Mouse (Mus musculus): ENCODE measurements around the gene Tet1. TPM values are rescaled to one million over a fixed set of nuclear protein-coding genes. Genes with fewer than 3 reads are reported as not detected.
A peak's percentile ranks its signal among the peaks of the same experiment; 100 is the strongest.
"Not testable (repeated sequence)": the region's sequence is repeated elsewhere in the genome, so short reads cannot be mapped to it uniquely, and the experiment has no call there.

Gene Tet1
- total RNA-seq (2017), result 2.2 and 2.7 TPM in 2 replicates

GRCm38 (mm10) chr10:62908896-62909295, at the start of gene Tet1:
Tet1 (minus strand) TSS chr10:62908996.
- not testable (repeated sequence) for ATAC-seq (ENCODE audit: extremely low read depth, insufficient number of reproducible peaks, low FRiP score, poor library complexity, severe bottlenecking)

DNA sequence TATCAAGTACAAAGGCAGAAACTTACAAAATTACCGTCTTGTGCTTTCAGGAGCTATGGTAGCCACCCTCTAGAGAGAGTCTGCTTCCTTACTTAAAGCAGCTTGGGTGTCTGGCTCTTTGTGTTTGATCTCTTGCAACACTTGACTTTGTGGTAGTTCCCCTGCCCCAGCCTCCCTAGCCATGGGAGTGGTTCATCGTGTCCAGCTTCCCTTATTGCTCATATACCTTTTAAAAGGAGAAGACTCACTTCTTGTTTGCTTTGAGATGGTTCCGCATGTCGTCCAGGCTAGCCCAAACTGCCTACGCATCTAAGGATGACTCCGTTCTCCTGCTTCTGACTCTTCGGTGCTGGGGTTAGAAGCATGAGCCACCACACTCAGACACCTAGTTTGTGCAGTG, 39.8 kb upstream of the Tet1 start:
- peak; percentile 93 for ATAC-seq (ENCODE audit: extremely low read depth, insufficient number of reproducible peaks, low FRiP score, poor library complexity, severe bottlenecking)

GRCm38 (mm10) chr10:62946738-62947471, 38.1 kb upstream of the Tet1 start, which contains the start of gene Dna2:
Dna2 (plus strand) TSS chr10:62947026.
- ATAC-seq (ENCODE audit: extremely low read depth, insufficient number of reproducible peaks, low FRiP score, poor library complexity, severe bottlenecking), result no peak

DNA sequence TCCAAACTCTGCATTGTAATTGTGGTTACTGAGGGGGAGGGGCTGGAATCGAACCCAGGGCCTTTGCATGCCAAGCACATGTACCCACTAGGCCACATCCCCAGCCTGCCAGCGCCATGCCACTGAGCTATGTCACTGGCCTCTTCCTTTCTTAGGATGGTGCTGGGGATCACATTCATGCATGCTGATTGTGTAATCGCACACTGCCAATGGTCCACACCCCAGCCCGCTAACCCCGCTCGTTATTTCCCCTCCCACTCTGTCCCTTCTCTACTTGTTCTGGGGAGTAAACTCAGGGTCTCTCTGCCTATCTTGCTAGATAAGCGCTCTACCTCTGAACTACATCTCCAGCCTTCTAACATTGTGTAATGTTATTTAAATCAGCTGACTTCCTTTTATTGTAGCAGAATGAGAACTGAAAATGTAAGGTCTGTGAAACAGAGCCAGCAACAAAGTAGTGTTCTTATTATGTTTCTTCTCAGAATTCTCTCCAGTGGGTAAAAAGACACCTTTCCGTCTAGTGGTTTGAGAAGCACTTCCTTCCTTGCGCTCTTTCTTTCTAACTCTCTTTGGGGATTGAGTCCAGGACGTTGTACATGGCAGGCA, 36.3 kb upstream of the Tet1 start:
- no peak for ATAC-seq (ENCODE audit: extremely low read depth, insufficient number of reproducible peaks, low FRiP score, poor library complexity, severe bottlenecking)

GRCm38 (mm10) chr10:62932381-62932780, 23.6 kb upstream of the Tet1 start:
- no peak for ATAC-seq (ENCODE audit: extremely low read depth, insufficient number of reproducible peaks, low FRiP score, poor library complexity, severe bottlenecking)

DNA sequence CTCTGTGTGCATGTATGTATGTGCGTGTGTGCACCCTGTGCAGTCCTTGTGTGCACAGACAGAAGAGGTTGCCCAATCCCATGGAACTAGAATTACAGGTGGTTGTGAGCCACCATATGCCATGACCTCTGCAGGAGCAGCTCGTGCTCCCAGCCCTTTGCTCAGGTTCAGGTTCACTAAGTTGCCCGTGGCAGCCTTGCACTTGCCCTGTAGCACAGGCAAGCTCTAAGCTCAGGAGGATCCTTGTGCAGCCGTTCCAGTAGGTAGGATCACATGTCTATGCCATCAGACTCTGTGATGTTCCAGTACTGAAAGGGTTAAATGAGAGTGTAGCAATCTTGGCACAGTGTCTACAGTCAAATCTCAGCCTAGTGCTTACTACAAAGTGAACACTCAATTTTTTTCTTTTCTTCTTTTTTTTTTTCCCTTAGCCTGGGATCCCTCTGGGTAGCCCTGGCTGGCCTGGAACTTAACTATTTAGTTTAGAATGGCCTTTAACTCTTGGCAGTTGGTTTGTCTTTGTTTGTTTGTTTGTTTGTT, 15.4 kb upstream of the Tet1 start:
- no peak for ATAC-seq (ENCODE audit: extremely low read depth, insufficient number of reproducible peaks, low FRiP score, poor library complexity, severe bottlenecking)

- ATAC-seq (ENCODE audit: extremely low read depth, insufficient number of reproducible peaks, low FRiP score, poor library complexity, severe bottlenecking), result no peak
Observed at GRCm38 (mm10) chr10:62920766-62921156, 12.0 kb upstream of the Tet1 start.

DNA sequence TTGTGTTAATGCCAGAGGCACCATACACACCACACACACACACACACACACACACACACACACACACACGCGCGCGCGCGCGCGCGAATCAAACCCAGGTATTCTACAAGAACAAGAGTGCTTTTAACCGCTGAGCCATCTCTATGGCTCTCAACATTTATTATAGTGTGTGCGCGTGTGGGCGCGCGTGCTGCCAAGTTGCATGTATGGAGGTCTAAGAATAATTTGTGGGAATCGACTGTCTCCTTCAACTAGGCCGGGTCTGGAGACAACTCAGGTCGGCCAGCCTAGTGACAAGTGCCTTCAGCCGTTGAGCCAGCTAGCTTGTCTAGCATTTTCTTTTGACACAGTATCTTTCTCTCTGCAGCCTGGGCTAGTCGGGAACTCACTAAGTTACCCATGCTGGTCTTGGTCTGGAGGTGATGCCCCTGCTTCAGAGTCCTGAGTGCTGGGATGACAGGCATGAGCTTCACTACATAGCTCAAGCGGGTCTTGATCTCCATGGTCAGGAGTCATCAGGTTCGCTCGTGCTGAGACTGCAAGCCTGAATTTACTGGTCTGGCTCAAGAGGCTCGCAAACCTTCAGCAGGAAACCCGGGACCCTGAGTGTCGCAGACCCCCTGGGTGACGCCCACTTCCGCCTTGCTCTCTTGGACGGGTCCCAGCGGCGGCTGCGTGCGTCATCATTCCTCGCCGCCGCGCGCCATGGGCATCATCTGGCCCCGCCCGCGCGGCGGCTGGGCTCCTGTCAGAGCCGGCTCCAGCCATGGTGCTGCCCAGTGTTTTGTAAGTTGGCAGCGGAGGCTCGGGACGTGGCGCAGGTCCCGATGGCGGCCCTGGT, 11.3 kb upstream of the Tet1 start, which contains the start of gene Slc25a16:
Slc25a16 (plus strand) TSS at position 709 of the 841 bp plus-strand sequence.
- ATAC-seq (ENCODE audit: extremely low read depth, insufficient number of reproducible peaks, low FRiP score, poor library complexity, severe bottlenecking), result peak; percentile 96

GRCm38 (mm10) chr10:62918985-62919384, 10.2 kb upstream of the Tet1 start:
- ATAC-seq (ENCODE audit: extremely low read depth, insufficient number of reproducible peaks, low FRiP score, poor library complexity, severe bottlenecking), result no peak

DNA sequence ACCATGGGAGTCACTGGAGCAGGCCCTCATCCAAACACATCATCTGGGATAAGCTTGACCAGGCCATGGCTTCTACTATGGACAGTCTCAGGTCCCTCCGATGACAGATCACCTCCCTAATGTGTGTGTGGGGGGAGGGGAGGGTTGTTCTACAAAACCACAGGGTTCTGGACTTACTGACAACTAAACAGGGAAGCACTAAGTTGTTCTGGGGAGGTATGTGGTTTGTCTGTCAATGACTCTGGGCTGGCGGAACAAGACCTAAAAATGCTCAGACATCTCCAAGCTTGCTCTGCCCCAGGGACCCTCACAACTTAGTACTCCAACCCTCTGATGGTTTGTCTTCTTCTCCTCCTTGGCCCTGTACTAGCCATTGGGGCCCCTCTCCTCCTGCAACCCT, 2.3 kb upstream of the Tet1 start:
- no peak for ATAC-seq (ENCODE audit: extremely low read depth, insufficient number of reproducible peaks, low FRiP score, poor library complexity, severe bottlenecking)

DNA sequence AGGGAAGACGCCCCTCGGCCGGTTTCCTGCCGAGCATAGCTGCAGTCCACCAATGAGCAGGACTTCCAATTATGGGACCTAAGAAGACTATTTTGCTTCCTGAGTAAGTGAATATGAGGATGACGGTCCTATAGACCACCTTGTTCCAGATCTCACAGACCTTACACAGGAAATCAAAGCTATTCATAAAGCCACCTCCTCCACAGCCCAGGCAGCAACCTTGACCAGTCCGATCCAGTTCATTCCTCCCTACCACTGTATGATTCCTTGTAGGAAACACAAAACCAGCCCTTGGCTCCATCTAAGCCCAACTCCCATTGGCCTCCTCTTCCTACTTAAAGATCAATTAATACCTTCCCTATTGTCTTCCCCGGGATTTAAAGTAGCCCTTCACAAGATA, 2.5 kb downstream of the Tet1 start:
- ATAC-seq (ENCODE audit: extremely low read depth, insufficient number of reproducible peaks, low FRiP score, poor library complexity, severe bottlenecking), result no peak

DNA sequence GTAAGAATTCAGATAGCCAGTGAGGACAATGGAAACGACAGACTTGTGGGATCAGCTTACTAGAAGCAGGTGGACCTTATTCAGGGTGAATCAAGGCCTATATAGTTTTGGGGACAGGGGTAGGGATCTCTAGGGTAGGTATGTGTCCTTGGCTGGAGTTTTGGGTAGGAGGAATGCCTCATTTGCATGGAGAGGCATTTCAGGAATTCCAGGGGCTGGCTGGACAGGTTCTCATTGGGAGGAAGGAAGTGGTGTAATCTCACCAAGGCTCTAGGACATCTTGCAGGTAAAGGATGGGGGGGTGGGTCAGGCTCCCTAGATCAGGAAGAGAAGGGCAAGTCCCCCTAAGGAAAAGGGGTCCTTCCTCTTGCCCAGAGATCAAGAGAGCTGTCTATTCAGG, 6.0 kb downstream of the Tet1 start:
- no peak for ATAC-seq (ENCODE audit: extremely low read depth, insufficient number of reproducible peaks, low FRiP score, poor library complexity, severe bottlenecking)

DNA sequence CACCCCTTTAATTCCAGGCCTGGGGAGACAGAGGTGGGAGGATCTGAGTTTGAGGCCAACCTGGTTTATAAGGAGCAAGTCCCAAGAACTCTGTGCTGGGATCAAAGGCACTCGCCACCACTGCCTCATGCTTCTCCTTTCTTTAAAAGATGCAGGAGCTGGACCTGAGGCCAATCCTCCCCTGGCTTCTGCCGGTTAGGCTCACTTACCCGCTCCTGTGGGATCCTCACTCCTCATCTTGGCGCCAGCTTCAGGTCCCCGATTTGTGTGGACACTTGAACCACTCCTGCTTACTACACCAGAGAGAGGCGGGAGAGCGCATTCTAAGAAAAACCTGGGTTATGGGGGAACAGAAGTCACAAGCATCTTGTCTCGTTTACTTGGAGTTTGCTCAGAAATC, 7.0 kb downstream of the Tet1 start:
- ATAC-seq (ENCODE audit: extremely low read depth, insufficient number of reproducible peaks, low FRiP score, poor library complexity, severe bottlenecking), result no peak

- no peak for ATAC-seq (ENCODE audit: extremely low read depth, insufficient number of reproducible peaks, low FRiP score, poor library complexity, severe bottlenecking)
Observed at GRCm38 (mm10) chr10:62900144-62900543, 8.7 kb downstream of the Tet1 start.

DNA sequence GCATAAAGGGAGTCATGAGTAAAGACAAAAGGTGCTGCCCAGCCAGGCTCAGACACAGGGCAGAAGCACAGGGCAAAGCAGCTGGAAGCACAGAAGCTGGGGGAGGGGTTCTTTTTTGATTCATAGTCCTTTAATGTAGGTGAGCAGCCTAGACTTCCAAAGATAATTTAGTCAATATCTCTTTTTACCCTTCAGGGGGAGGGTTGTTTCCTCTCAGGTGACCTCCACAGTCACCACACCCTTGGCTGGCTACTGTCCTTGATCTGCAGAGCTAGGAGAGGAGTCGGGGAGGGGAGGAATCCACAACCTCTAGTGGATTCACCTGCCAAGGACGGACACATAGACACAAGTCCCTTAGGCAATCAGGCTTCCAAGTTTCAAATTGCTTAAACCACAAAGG, 10.7 kb downstream of the Tet1 start:
- no peak for ATAC-seq (ENCODE audit: extremely low read depth, insufficient number of reproducible peaks, low FRiP score, poor library complexity, severe bottlenecking)

GRCm38 (mm10) chr10:62897437-62897836, 11.4 kb downstream of the Tet1 start:
- ATAC-seq (ENCODE audit: extremely low read depth, insufficient number of reproducible peaks, low FRiP score, poor library complexity, severe bottlenecking), result no peak

DNA sequence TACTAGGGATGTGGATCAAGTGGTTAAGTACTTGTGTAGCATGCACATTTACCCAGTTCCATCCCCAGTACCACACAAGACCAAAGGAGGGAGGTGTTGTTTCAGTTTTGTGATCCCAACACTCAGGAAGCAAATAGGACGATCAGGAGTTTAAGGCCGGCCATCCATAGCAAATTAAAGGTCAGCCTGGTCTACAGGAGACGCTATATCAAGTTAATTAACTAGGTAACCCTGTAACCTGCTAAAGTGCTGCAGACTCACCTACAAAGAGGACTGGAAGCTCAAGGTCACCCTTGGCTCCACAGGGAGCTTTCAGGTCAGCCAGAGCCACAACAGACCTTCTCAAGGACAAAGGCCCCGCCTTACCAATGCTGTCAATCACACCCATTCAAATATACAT, 12.0 kb downstream of the Tet1 start:
- no peak for ATAC-seq (ENCODE audit: extremely low read depth, insufficient number of reproducible peaks, low FRiP score, poor library complexity, severe bottlenecking)

DNA sequence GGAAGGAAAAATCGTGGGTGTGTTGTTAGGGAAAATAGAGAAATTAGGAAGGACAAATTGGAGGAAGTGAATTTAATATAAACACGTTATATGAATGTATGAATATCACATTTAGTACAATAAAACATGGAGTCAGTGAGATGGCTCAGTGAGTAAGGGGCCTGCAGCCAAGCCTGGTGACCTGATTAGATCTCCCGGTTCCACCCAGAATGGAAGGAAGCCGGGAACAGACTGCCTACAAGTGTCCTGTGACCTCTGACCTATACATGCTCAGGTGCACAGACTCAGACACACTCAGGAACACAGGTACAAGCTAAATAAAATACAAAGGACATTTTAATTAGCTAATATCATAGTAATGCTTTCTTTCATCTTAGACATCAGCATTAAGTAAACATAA, 12.8 kb downstream of the Tet1 start:
- no peak for ATAC-seq (ENCODE audit: extremely low read depth, insufficient number of reproducible peaks, low FRiP score, poor library complexity, severe bottlenecking)

- ATAC-seq (ENCODE audit: extremely low read depth, insufficient number of reproducible peaks, low FRiP score, poor library complexity, severe bottlenecking), result no peak
Observed at GRCm38 (mm10) chr10:62895386-62895785, 13.4 kb downstream of the Tet1 start.

DNA sequence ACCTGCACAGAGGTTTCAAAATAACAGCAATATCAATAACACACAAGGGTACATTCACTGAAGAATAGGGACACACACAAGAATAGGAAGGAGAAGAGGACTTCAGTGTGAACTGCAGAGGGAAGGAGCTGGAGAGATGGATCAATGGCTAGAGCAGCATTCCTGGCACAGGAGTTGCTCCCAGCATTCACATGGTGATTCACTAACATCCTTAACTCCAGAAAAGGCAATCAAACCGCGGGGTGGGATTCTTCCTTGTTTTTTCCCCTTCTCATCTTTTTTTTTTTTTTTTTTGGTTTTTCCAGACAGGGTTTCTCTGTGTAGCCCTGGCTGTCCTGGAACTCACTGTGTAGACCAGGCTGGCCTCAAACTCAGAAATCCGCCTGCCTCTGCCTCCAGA, 14.3 kb downstream of the Tet1 start:
- no peak for ATAC-seq (ENCODE audit: extremely low read depth, insufficient number of reproducible peaks, low FRiP score, poor library complexity, severe bottlenecking)
